Mouse (Mus musculus) ovary, adult 18-20 months (tissue): ENCODE measurements at regions not wholly inside any gene's neighbourhood (a gene's known extent, or its start where the extent isn't known, plus 50 kb on each side); places are given as distances from the start of the nearest gene placed in this dataset.

Experiments
- DNase-seq: peaks from one replicate; pipeline ENCODE4 v3.0.0; 2022; ENCODE audit warnings: low spot score, mixed read lengths

DNA sequence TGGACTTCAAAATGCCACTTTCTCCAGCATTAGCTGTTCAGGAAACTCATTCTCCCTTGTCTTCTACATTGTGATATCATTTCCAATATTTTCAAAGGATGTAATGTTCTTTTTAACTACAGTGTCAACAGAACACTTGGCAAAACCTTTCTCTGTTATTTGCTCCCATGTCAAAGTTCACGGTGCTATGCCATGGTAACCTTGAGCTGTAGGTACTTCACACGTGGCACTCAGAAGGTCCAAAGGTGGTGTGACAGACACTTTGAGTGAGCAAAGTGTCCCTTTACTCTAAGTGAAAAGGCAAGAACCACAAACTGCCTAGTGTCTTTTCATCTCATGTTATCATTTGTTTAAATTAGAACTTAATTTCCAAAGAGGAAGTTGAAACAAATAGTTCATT is 53.3 kb upstream of the Tram2 start:
- no peak for DNase-seq

DNA sequence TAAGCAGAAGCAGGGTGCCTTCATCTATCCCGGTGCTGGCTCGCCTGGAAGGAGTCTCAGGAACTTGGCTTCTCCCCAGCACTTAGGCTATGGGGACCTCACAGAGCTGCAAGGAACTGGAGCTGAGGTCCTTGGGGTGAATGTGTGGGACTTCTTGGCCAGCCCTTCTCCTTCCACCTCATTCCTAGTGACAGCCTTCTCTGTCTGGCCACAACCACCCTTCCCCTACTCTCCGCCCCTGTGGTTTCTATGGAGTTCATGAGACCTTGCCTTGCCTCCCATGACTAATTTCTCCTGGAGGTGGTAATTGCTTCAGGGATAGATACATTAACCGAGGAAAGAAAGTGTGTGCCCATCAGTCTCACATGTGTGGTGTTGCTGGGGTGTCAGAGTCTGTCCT is 67.9 kb upstream of the Tram2 start:
- DNase-seq: no peak

DNA sequence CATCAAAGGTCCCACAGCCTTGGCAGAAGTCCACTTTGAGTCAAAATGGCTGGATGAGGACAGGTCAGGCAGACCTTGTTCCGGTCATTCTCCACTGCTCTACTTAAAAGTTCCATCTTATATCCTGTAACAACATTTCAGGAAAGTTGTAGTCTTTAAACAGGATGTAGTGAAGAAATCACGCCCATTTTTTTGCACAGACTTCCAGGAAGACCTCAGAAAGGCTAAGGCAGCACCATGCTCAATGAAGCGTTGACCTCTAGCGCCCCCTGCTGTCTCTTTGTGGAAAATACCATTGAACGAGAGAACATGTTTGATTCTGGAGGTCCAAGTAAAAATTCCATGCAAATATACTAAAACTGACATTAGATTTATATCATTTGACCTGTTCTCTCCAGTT is 56.6 kb upstream of the Tmem14a start:
- no peak for DNase-seq

DNA sequence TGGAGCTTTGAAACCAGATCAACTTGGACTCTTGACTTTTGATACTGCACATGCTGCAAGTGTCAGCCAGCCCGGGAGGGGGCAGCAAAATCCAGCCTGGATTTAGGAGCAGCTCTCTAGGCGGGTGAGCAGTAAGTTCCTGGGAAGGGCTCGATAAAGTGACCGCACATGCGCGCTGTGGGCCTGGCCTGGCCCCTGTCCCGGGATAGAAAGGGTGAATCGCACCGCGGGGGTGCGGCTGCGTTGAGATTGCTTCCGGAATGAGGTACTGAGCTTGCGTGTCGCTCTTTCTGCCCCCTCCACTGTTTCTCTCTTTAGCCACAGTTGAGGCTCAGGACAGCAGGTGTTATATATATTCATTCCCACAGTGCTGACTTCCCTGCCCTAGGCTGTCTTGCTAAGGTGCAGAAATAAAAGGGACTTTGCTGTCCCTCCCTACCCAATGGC is 52.1 kb upstream of the Tmem14a start:
- peak; percentile 84 for DNase-seq

GRCm38 (mm10) chr1:21166762-21167161 is 51.6 kb upstream of the Tmem14a start:
- no peak for DNase-seq
